Mouse (Mus musculus) CH12.LX (cell line): Measurements from ENCODE around the gene Plac9b. TPM values are rescaled to one million over a fixed set of nuclear protein-coding genes. Genes with fewer than 3 reads are reported as not detected.

ENCODE experiments used
- polyA plus RNA-seq: library from polyadenylated mRNA; unstranded; fragments of >175 nt; gene quantifications from 2 replicates; pipeline ENCODE4 v1.2.1, GENCODE M21; 2012; ENCODE audit warnings: low read depth; ENCODE audit not compliant: insufficient read length
- total RNA-seq, 2 experiments: library from RNA; depleted of rRNA; stranded (reverse); fragments of 300-350 nt in 1 of 2; fragments of >200 nt in 1 of 2; gene quantifications; 2 replicates each; pipeline ENCODE4 v1.2.3; 2012 to 2014

Plac9b gene
- total and polyA plus RNA-seq, 3 experiments = not detected

Other genes starting within 250 kb of the Plac9b start
- gene Cphx1, start 244.2 kb downstream of the Plac9b start, total RNA-seq (2012; rRNA removed) = not detected in 2 replicates
- gene Cphx1, start 244.2 kb downstream of the Plac9b start, total RNA-seq (2014; rRNA removed) = not detected in 2 replicates
- gene Cphx1, start 244.2 kb downstream of the Plac9b start, polyA plus RNA-seq = not detected in 2 replicates
- gene Duxbl1, start 203.9 kb downstream of the Plac9b start, total RNA-seq (2012; rRNA removed) = not detected in 2 replicates
- gene Duxbl1, start 203.9 kb downstream of the Plac9b start, total RNA-seq (2014; rRNA removed) = not detected in 2 replicates
- not detected in 2 replicates for gene Duxbl1, start 203.9 kb downstream of the Plac9b start, polyA plus RNA-seq
- gene Gm9780, start 139.8 kb downstream of the Plac9b start, total RNA-seq (2012; rRNA removed) = not detected in 2 replicates
- gene Gm9780, start 139.8 kb downstream of the Plac9b start, total RNA-seq (2014; rRNA removed) = not detected in 2 replicates
- gene Gm9780, start 139.8 kb downstream of the Plac9b start, polyA plus RNA-seq = not detected in 2 replicates
- 7.8 and 10.3 TPM in 2 replicates for gene Tmem254c, start 115.1 kb downstream of the Plac9b start, total RNA-seq (2012; rRNA removed)
- 14.1 and 15.2 TPM in 2 replicates for gene Tmem254c, start 115.1 kb downstream of the Plac9b start, total RNA-seq (2014; rRNA removed)
- gene Tmem254c, start 115.1 kb downstream of the Plac9b start, polyA plus RNA-seq = 5.0 and 12.0 TPM in 2 replicates
- gene Cphx2, start 101.0 kb downstream of the Plac9b start, total RNA-seq (2012; rRNA removed) = not detected in 2 replicates
- not detected in 2 replicates for gene Cphx2, start 101.0 kb downstream of the Plac9b start, total RNA-seq (2014; rRNA removed)
- not detected in 2 replicates for gene Cphx2, start 101.0 kb downstream of the Plac9b start, polyA plus RNA-seq
- not detected in 2 replicates for gene Cphx3, start 100.2 kb downstream of the Plac9b start, total RNA-seq (2012; rRNA removed)
- gene Cphx3, start 100.2 kb downstream of the Plac9b start, total RNA-seq (2014; rRNA removed) = not detected in 2 replicates
- not detected in 2 replicates for gene Cphx3, start 100.2 kb downstream of the Plac9b start, polyA plus RNA-seq
- gene Duxbl2, start 64.1 kb downstream of the Plac9b start, total RNA-seq (2012; rRNA removed) = not detected in 2 replicates
- not detected in 2 replicates for gene Duxbl2, start 64.1 kb downstream of the Plac9b start, total RNA-seq (2014; rRNA removed)
- gene Duxbl2, start 64.1 kb downstream of the Plac9b start, polyA plus RNA-seq = not detected in 2 replicates
- gene Tmem254b, start 24.6 kb upstream of the Plac9b start, total RNA-seq (2012; rRNA removed) = 2.6 and 5.2 TPM in 2 replicates
- 4.3 and 6.1 TPM in 2 replicates for gene Tmem254b, start 24.6 kb upstream of the Plac9b start, total RNA-seq (2014; rRNA removed)
- gene Tmem254b, start 24.6 kb upstream of the Plac9b start, polyA plus RNA-seq = 18.4 and 19.2 TPM in 2 replicates
- gene Duxbl3, start 75.5 kb upstream of the Plac9b start, total RNA-seq (2012; rRNA removed) = not detected in 2 replicates
- not detected in 2 replicates for gene Duxbl3, start 75.5 kb upstream of the Plac9b start, total RNA-seq (2014; rRNA removed)
- not detected in 2 replicates for gene Duxbl3, start 75.5 kb upstream of the Plac9b start, polyA plus RNA-seq